Mouse (Mus musculus): Measurements from ENCODE around the gene Gm20388. TPM values are rescaled to one million over a fixed set of nuclear protein-coding genes. Genes with fewer than 3 reads are reported as not detected.

Gene Gm20388
- polyA plus RNA-seq, 1 experiment from 2014 or later = not detected

GRCm38 (mm10) chr8:120126357-120127161 lies 215.9 kb downstream of the Gm20388 start:
- ATAC-seq (ENCODE audit: low FRiP score) (no peak), DNase-seq (ENCODE audit: low spot score) (no peak)
- Histone ChIP-seq H3K4me3 (replicated peaks; ENCODE audit: low read length) (no peak overlapping the region), H3K27ac (peak overlapping the region; percentile 4; the same call in 1 of the 2 replicates), H3K9me3 (ENCODE audit: control insufficient read depth, low read length) (no peaks in the 10 kb centered on the region), H3K4me1 (replicated peaks; ENCODE audit: control insufficient read depth, insufficient read depth, low read length) (peaks cover 14% of the 10 kb centered on the region; the same call in 1 of the 2 replicates), H3K4me2 (replicated peaks) (no peak overlapping the region), H3K9ac (peak overlapping the region; percentile 16; the same call in 1 of the 2 replicates), H3K27me3 (ENCODE audit: control insufficient read depth, insufficient read depth, low read length) (no peaks in the 10 kb centered on the region), H3K36me3 (replicated peaks; ENCODE audit: control insufficient read depth, insufficient read depth) (no peaks in the 10 kb centered on the region)
- 25% methylated on average over 14 of the region's 14 CpGs for whole genome bisulfite sequencing

GRCm38 (mm10) chr8:120129547-120129946 lies 218.9 kb downstream of the Gm20388 start:
- Histone ChIP-seq H3K27ac (no peak overlapping the region), H3K4me3 (replicated peaks; ENCODE audit: low read length) (no peak overlapping the region), H3K9me3 (ENCODE audit: control insufficient read depth, low read length) (no peaks in the 10 kb centered on the region), H3K4me2 (replicated peaks) (no peak overlapping the region), H3K9ac (no peak overlapping the region), H3K27me3 (ENCODE audit: control insufficient read depth, insufficient read depth, low read length) (no peaks in the 10 kb centered on the region), H3K4me1 (replicated peaks; ENCODE audit: control insufficient read depth, insufficient read depth, low read length) (peaks cover 12% of the 10 kb centered on the region; the same call in 1 of the 2 replicates), H3K36me3 (replicated peaks; ENCODE audit: control insufficient read depth, insufficient read depth) (no peaks in the 10 kb centered on the region)
- DNase-seq (ENCODE audit: low spot score) = no peak
- WGBS = 58% methylated on average over 4 of the region's 4 CpGs
- no peak for ATAC-seq (ENCODE audit: low FRiP score)

GRCm38 (mm10) chr8:120131158-120131557 lies 220.5 kb downstream of the Gm20388 start:
- H3K4me3 ChIP-seq (replicated peaks; ENCODE audit: low read length) = no peak overlapping the region
- no peaks in the 10 kb centered on the region for H3K36me3 ChIP-seq (replicated peaks; ENCODE audit: control insufficient read depth, insufficient read depth)
- H3K9ac ChIP-seq = no peak overlapping the region
- peaks cover 12% of the 10 kb centered on the region; the same call in 1 of the 2 replicates for H3K4me1 ChIP-seq (replicated peaks; ENCODE audit: control insufficient read depth, insufficient read depth, low read length)
- H3K9me3 ChIP-seq (ENCODE audit: control insufficient read depth, low read length) = no peaks in the 10 kb centered on the region
- WGBS = 85% methylated on average over 8 of the region's 8 CpGs
- DNase-seq (ENCODE audit: low spot score) = no peak
- no peak overlapping the region for H3K27ac ChIP-seq
- no peak overlapping the region for H3K4me2 ChIP-seq (replicated peaks)
- no peaks in the 10 kb centered on the region for H3K27me3 ChIP-seq (ENCODE audit: control insufficient read depth, insufficient read depth, low read length)
- no peak for ATAC-seq (ENCODE audit: low FRiP score)

DNA sequence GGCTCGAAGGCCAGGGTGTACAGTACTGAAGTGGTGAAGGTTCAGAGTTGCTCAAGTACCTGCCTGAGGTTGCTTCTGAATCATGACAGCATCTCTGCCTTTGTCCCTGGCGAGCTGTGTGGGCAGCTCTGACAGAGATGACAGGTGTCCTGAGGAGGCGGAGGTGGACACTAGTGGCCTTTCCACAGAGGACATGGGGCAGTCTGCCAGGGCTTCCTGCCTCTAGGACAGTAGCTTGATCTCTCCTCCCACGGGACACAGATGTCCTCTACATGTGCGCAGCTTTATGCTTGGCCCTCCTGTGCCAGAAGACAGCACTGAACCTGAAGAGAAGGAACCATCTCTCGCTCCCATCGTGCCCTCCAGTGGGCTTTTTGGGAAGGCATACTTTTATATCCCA lies 222.5 kb downstream of the Gm20388 start:
- ATAC-seq (ENCODE audit: low FRiP score) = no peak
- Histone ChIP-seq H3K4me2 (replicated peaks) (no peak overlapping the region), H3K4me3 (replicated peaks; ENCODE audit: low read length) (no peak overlapping the region), H3K9me3 (ENCODE audit: control insufficient read depth, low read length) (no peaks in the 10 kb centered on the region), H3K27me3 (ENCODE audit: control insufficient read depth, insufficient read depth, low read length) (no peaks in the 10 kb centered on the region), H3K27ac (no peak overlapping the region), H3K36me3 (replicated peaks; ENCODE audit: control insufficient read depth, insufficient read depth) (no peaks in the 10 kb centered on the region), H3K9ac (no peak overlapping the region), H3K4me1 (replicated peaks; ENCODE audit: control insufficient read depth, insufficient read depth, low read length) (no peaks in the 10 kb centered on the region)
- DNase-seq (ENCODE audit: low spot score) = no peak
- 83% methylated on average over 7 of the region's 7 CpGs for WGBS

- H3K9ac ChIP-seq = no peak overlapping the region
- ATAC-seq (ENCODE audit: low FRiP score) (no peak), DNase-seq (ENCODE audit: low spot score) (no peak)
- no peaks in the 10 kb centered on the region for H3K9me3 ChIP-seq (ENCODE audit: control insufficient read depth, low read length)
- no peak overlapping the region for H3K4me3 ChIP-seq (replicated peaks; ENCODE audit: low read length)
- no peaks in the 10 kb centered on the region for H3K27me3 ChIP-seq (ENCODE audit: control insufficient read depth, insufficient read depth, low read length)
- WGBS = 90% methylated on average over 7 of the region's 7 CpGs
- H3K36me3 ChIP-seq (replicated peaks; ENCODE audit: control insufficient read depth, insufficient read depth) = no peaks in the 10 kb centered on the region
- H3K4me2 ChIP-seq (replicated peaks) = no peak overlapping the region
- H3K4me1 ChIP-seq (replicated peaks; ENCODE audit: control insufficient read depth, insufficient read depth, low read length) = no peaks in the 10 kb centered on the region
- H3K27ac ChIP-seq = no peak overlapping the region
Measured at GRCm38 (mm10) chr8:120135687-120136086, 225.0 kb downstream of the Gm20388 start.

DNA sequence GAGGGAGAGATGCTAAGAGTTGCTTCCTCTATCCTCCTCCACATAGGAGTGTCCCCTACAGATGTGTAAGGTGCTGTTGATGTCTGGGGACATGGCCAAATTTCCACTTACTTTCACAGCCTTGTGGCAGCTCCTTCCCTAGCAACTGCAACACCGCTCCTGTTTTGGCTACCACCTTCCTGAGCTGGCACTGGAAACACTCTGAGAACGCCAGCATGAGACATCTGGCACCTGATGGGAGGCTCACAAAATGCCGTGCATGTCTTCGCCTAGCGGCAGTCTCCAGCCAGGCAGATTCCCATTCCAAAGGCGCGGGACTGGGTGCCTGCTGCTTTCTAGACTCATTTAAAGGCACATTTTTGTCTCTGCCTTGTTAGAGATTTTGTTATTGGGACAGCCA lies 226.0 kb downstream of the Gm20388 start:
- DNase-seq (ENCODE audit: low spot score) = no peak
- Histone ChIP-seq H3K9ac (no peak overlapping the region), H3K27me3 (ENCODE audit: control insufficient read depth, insufficient read depth, low read length) (no peaks in the 10 kb centered on the region), H3K36me3 (replicated peaks; ENCODE audit: control insufficient read depth, insufficient read depth) (no peaks in the 10 kb centered on the region), H3K9me3 (ENCODE audit: control insufficient read depth, low read length) (no peaks in the 10 kb centered on the region), H3K4me3 (replicated peaks; ENCODE audit: low read length) (no peak overlapping the region), H3K4me1 (replicated peaks; ENCODE audit: control insufficient read depth, insufficient read depth, low read length) (no peaks in the 10 kb centered on the region), H3K4me2 (replicated peaks) (no peak overlapping the region), H3K27ac (no peak overlapping the region)
- ATAC-seq (ENCODE audit: low FRiP score) = no peak
- 50% methylated on average over 7 of the region's 7 CpGs for WGBS

GRCm38 (mm10) chr8:120138958-120139357 lies 228.3 kb downstream of the Gm20388 start:
- Histone ChIP-seq H3K4me1 (replicated peaks; ENCODE audit: control insufficient read depth, insufficient read depth, low read length) (peaks cover 5% of the 10 kb centered on the region; the same call in 1 of the 2 replicates), H3K9ac (no peak overlapping the region), H3K27me3 (ENCODE audit: control insufficient read depth, insufficient read depth, low read length) (no peaks in the 10 kb centered on the region), H3K4me2 (replicated peaks) (no peak overlapping the region), H3K27ac (no peak overlapping the region), H3K4me3 (replicated peaks; ENCODE audit: low read length) (no peak overlapping the region), H3K36me3 (replicated peaks; ENCODE audit: control insufficient read depth, insufficient read depth) (no peaks in the 10 kb centered on the region), H3K9me3 (ENCODE audit: control insufficient read depth, low read length) (no peaks in the 10 kb centered on the region)
- 93% methylated on average over 2 of the region's 2 CpGs for WGBS
- ATAC-seq (ENCODE audit: low FRiP score) (no peak), DNase-seq (ENCODE audit: low spot score) (no peak)

GRCm38 (mm10) chr8:120140769-120141168 lies 230.1 kb downstream of the Gm20388 start:
- Histone ChIP-seq H3K4me2 (replicated peaks) (no peak overlapping the region), H3K9me3 (ENCODE audit: control insufficient read depth, low read length) (no peaks in the 10 kb centered on the region), H3K27me3 (ENCODE audit: control insufficient read depth, insufficient read depth, low read length) (no peaks in the 10 kb centered on the region), H3K9ac (no peak overlapping the region), H3K4me3 (replicated peaks; ENCODE audit: low read length) (no peak overlapping the region), H3K27ac (no peak overlapping the region), H3K4me1 (replicated peaks; ENCODE audit: control insufficient read depth, insufficient read depth, low read length) (peaks cover 19% of the 10 kb centered on the region), H3K36me3 (replicated peaks; ENCODE audit: control insufficient read depth, insufficient read depth) (peaks cover 2% of the 10 kb centered on the region; the same call in 1 of the 2 replicates)
- WGBS = 75% methylated on average over 3 of the region's 3 CpGs
- ATAC-seq (ENCODE audit: low FRiP score) (no peak), DNase-seq (ENCODE audit: low spot score) (no peak)

DNA sequence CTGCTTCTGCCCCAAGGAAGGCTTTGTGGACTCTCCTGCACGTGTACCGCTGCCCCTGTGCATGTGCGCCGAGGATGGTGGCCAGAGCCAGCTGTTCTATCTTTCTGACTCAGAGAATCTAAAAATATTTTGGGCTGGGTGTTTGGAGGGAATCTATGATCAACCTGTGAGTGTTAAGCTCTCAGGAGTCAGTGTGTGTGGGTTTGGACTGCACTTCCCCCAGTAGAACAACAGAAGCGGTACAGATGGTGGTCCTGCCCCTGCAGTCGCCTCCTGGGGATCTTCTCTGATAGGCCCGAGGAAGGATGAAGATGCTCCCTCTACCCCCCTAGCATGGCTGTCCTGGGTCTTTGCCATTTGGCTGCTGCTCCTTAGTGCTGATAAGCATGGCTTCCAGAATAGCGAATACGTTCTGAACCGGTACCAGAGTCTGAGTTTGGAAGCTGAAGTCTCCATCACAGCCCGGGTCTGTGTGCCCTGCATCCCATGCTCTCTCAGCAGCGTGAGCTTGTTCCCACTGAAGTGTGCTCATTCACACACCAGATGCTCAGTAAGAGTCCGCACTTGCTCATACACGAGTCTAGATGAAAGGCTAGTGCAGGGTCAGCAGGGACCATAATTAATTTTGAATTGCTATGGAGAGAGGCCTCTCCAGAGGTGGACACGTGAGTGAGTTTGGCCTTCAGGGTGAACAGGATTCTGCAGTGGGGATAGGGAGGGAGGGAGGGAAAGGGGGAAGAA lies 233.4 kb downstream of the Gm20388 start:
- peak; percentile 31; the same call in 1 of the 2 replicates for ATAC-seq (ENCODE audit: low FRiP score)
- H3K9ac ChIP-seq = 0 out of 2 replicates have a peak overlapping the region, but pooled peaks have one; percentile 24
- H3K9me3 ChIP-seq (ENCODE audit: control insufficient read depth, low read length) = no peaks in the 10 kb centered on the region
- H3K27me3 ChIP-seq (ENCODE audit: control insufficient read depth, insufficient read depth, low read length) = no peaks in the 10 kb centered on the region
- no peak overlapping the region for H3K4me2 ChIP-seq (replicated peaks)
- no peak for DNase-seq (ENCODE audit: low spot score)
- WGBS = 56% methylated on average over 15 of the region's 15 CpGs
- H3K27ac ChIP-seq = peak overlapping the region; percentile 80
- peaks cover 19% of the 10 kb centered on the region for H3K4me1 ChIP-seq (replicated peaks; ENCODE audit: control insufficient read depth, insufficient read depth, low read length)
- H3K36me3 ChIP-seq (replicated peaks; ENCODE audit: control insufficient read depth, insufficient read depth) = peaks cover 10% of the 10 kb centered on the region
- H3K4me3 ChIP-seq (replicated peaks; ENCODE audit: low read length) = no peak overlapping the region
